Mouse (Mus musculus): ENCODE measurements around the gene Cend1.
"Not testable (repeated sequence)": the region's sequence is repeated elsewhere in the genome, so short reads cannot be mapped to it uniquely, and the experiment has no call there.

Cend1 gene

GRCm38 (mm10) chr7:141464603-141465201 is 35.4 kb upstream of the Cend1 start:
- no peak for DNase-seq (ENCODE audit: low read depth)

DNA sequence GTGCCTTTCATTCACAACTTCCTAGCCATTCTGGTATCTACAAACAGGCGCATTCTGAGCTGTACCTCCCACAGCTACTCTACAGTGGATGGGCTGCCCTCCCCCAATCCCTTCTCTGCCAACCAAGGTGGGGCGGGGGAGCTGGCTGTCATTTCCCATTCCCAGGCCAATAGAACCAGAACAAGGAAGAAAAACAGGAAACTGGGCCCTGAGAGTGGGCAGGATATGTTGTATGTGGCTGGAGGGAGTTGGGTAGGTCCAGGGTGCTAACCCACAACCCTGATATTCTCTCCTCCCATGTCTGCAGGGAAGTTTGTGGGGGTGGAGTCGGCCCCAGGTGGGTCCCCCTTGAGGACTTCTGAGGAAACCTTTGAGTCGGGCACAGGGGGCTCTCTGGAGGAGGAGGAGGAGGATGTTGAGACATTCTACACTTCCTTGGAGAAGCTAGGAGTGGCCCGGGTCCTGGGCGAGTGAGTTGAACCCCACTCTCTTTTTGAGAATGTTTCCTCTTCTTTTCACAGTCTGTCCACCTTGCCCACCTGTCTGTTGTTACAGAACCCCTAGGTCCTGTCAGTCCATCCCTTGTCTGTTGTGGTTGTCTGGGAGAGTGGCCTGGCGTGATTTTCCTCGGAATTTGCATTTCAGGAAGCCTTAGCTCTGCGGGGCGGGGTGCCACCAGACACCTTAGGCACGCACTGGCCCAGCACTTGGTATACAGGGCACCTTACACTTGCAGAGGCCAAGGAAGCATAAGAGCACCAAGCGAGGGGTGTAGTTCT is 34.7 kb upstream of the Cend1 start:
- no peak for DNase-seq (ENCODE audit: low read depth)

- DNase-seq (ENCODE audit: low read depth), result no peak
These were observed 33.1 kb upstream of the Cend1 start for GRCm38 (mm10) chr7:141462333-141462821.

- DNase-seq (ENCODE audit: low read depth), result no peak
These were observed 32.4 kb upstream of the Cend1 start for GRCm38 (mm10) chr7:141461521-141462332.

DNA sequence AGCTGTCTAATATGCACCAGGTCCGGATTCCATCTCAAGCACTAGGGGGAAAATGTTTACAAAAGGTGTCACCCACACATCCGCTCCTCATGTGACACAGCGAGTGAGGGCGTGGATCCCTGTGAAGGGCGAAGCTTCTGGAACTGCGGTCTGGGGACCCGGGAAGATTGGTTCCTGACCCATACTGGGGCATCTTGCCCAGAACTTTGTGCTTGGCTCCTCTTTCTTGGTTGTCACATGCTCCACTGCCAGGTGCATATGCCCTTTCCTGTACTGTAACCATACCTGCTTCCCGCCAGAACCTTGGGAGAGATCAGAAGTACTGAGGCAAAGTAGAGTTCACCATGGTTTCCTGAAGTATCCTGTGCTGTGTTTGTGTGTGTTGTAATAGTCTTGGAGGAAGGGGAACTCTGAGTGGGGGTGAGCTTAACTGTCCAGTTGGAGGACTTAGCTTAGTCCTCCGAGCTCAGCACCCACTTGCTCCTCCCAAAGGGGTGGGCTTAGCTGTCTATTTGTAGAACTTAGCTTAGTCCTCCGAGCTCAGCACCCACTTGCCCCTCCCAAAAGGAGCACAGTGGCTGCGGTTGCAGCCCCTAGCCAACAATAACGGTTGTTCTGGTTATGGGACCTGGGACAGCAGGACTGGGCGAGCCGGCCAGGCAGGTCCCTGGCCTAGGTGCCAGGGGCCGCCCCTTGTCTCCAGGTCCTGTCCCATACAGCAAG is 31.3 kb upstream of the Cend1 start, which contains the start of gene Cracr2b:
TSS of gene Cracr2b (plus strand) at position 704 of the 723 bp plus-strand sequence.
- no peak for DNase-seq (ENCODE audit: low read depth)

GRCm38 (mm10) chr7:141460001-141460390 is 30.7 kb upstream of the Cend1 start:
- DNase-seq (ENCODE audit: low read depth), result no peak

- no peak for DNase-seq (ENCODE audit: low read depth)
These were observed 30.0 kb upstream of the Cend1 start for GRCm38 (mm10) chr7:141459301-141459711.

GRCm38 (mm10) chr7:141458661-141459060 is 29.4 kb upstream of the Cend1 start:
- DNase-seq (ENCODE audit: low read depth), result no peak

DNA sequence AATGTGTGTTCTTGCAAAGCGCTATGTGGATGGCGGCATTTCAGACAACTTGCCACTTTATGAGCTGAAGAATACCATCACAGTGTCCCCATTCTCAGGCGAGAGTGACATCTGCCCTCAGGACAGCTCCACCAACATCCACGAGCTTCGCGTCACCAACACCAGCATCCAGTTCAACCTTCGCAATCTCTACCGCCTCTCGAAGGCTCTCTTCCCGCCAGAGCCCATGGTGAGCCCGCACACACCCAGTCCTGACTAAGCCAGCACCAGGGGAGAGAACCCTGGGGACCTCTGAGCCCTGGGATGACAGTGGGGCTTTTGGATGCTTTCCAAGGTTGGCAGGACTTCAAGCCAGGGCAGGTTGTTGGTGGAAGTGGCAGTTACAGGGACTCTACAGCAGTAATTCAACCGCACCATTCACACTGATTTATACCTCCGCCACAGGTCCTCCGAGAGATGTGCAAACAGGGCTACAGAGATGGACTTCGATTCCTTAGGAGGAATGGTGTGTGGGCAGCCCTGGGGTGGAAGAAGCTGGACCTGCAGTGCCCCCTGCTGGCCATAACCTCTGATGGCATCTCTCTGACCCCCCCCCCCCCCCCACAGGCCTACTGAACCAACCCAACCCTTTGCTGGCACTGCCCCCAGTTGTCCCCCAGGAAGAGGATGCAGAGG is 28.8 kb upstream of the Cend1 start:
- no peak for DNase-seq (ENCODE audit: low read depth)

DNA sequence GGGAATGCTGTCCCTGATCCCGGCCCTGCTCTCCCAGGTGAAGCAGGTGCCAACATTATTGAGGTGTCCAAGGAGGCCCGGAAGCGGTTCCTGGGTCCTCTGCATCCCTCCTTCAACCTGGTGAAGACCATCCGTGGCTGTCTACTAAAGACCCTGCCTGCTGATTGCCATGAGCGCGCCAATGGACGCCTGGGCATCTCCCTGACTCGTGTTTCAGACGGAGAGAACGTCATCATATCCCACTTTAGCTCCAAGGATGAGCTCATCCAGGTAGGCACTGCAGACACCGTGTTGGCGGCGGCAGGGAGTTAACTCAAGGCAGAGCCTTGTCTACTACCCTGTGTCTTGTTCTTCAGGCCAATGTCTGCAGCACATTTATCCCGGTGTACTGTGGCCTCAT is 27.9 kb upstream of the Cend1 start:
- no peak for DNase-seq (ENCODE audit: low read depth)

GRCm38 (mm10) chr7:141456739-141457138 is 27.4 kb upstream of the Cend1 start:
- no peak for DNase-seq (ENCODE audit: low read depth)

GRCm38 (mm10) chr7:141455610-141456314 is 26.5 kb upstream of the Cend1 start:
- DNase-seq (ENCODE audit: low read depth), result no peak

DNA sequence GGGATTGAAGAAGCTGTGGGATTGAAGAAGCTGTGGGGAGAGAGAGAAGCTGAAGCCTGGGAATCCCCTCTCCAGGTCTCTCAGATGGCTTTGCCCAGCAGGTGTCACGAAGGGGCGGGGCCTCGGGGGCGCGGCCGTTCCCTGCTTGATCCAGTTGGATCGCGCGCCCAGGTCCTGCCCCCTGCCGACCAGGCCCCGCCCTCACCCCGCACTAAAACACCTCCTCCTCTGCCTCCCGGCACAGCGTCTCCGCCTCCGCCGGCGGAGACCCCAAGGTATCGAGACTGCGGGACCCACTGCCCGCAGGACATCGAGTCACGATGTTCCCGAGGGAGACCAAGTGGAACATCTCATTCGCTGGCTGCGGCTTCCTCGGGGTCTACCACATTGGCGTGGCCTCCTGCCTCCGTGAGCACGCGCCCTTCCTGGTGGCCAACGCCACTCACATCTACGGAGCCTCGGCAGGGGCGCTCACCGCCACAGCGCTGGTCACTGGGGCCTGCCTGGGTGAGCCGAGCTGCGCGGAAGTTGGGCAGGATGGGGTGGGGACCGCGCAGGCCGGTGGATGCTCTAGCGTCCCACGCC is 25.8 kb upstream of the Cend1 start, which contains the start of gene Pnpla2:
TSS of gene Pnpla2 (plus strand) at position 232 of the 585 bp plus-strand sequence.
- no peak for DNase-seq (ENCODE audit: low read depth)

DNA sequence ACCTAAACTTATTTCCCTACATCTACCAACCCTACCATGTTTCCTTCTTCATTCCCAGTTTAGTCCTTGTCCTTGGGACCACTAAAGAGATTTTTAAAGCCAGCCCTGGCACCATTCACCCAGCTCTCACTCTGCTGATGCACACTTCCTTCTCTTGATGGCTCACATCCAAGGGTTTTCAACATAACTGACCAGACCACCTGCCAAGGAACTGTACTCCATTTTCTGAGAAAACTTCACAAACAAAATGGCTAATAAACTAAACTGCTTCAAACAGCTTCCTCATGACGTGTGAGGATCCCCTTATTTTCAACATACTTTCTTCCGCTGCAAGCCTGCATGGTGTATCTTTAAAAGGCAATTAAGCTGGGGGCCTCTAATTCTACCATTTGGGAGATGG is 24.3 kb upstream of the Cend1 start:
- DNase-seq (ENCODE audit: low read depth), result no peak

DNA sequence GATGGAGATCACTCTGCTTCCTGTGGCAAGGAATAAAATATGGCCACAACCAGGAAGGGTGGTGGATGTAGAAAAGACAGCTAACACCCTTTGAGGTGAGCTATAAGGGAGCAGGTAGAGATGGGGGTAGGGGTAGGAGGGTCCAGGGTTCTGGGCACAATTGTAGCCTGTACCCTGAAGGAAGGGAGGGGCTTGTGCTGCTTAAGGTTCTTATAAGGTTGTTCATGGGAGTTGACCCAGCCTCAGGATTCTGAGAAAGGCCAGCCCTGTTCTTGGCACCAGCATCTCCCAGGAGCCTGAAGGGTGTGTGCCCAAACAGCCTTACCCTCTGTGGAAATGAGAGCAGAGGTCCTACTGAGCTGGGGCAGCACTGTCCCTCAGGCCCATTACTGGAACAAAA is 22.6 kb upstream of the Cend1 start:
- no peak for DNase-seq (ENCODE audit: low read depth)

GRCm38 (mm10) chr7:141447110-141447991 is 18.1 kb upstream of the Cend1 start, which contains the start of gene Rplp2:
Gene Rplp2 (plus strand): TSS chr7:141447370.
- DNase-seq (ENCODE audit: low read depth), result peak; percentile 84

DNA sequence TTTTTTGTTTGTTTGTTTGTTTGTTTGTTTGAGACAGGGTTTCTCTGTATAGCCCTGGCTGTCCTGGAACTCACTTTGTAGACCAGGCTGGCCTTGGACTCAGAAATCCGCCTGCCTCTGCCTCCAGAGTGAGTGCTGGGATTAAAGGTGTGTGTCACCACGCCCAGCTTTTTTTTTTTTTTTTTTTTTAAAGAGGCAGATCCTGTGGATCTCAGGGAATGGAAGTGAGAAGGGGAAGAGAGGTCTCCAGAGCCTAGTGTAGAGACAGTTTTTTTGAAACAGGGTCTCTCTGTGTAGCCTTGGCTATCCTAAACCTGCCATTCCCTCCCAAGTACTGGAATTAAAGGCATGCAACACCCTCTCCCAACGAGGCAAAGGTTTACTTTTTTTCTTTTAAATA is 17.1 kb upstream of the Cend1 start:
- not testable (repeated sequence) for DNase-seq (ENCODE audit: low read depth)

DNA sequence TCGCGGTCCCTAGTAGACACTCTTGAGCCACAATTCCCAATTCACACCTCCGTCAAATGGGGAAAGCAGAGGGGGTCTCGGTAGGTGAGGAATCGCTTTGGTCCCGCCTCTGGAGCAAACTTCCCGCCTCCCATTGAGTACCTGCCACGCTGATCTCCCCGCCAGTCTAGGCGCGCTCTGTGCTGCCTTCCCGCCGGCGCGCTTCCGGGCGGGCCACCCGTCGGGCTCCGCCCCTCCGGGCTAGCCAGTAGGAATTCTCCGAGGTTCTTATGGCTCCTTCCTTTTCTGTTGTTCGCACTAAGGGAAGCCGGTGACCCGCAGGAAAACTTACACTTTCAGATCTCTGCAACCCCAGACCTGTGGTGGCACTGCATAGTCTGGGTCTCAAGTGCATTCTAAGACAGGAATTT is 14.5 kb upstream of the Cend1 start, which contains the start of gene Pidd1:
TSS of gene Pidd1 (minus strand) at position 198 of the 410 bp plus-strand sequence.
- DNase-seq (ENCODE audit: low read depth), result no peak
